Mouse (Mus musculus): ENCODE data around the gene Tbc1d2b. TPM values are rescaled to one million over a fixed set of nuclear protein-coding genes. Genes with fewer than 3 reads are reported as not detected.

The Tbc1d2b gene
- polyA plus RNA-seq, 1 experiment from 2014 or later = 4.3 TPM

DNA sequence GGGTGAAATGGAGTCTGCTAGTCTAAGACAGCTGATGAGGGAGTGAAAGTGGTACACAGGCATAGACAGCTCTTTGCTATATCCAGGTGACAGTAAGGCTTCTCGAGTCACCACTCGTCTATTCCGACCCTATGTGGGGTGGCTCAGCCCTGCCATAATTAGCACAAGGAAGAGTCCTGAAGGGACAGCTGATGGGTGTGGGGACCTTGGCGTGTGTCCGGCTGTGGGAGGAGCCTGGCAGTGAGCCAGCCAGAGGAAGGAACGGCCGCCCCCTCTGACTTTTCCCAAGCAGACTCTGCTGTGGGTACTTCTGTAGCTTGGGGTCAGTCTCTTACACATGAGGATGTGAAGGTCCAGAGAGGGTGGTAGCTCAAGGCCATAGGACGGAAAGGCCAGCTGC lies 86.5 kb downstream of the Tbc1d2b start:
- ATAC-seq (no peak), DNase-seq (ENCODE audit: low spot score) (no peak)
- peaks cover 56% of the 10 kb centered on the region for H3K36me3 ChIP-seq (ENCODE audit: control insufficient read depth, insufficient read depth, low read length)
- no peak overlapping the region for H3K27ac ChIP-seq (ENCODE audit: low read depth, low read length)
- H3K4me2 ChIP-seq (ENCODE audit: low read length) = no peak overlapping the region
- no peak overlapping the region for H3K4me3 ChIP-seq (ENCODE audit: low read depth, low read length)
- no peaks in the 10 kb centered on the region for H3K4me1 ChIP-seq (ENCODE audit: control insufficient read depth, insufficient read depth, low read length)
- 64% methylated on average over 8 of the region's 8 CpGs for WGBS
- no peaks in the 10 kb centered on the region for H3K27me3 ChIP-seq (replicated peaks; ENCODE audit: control insufficient read depth, insufficient read depth, low read length)
- H3K9ac ChIP-seq (ENCODE audit: low read length) = no peak overlapping the region
- H3K9me3 ChIP-seq (replicated peaks; ENCODE audit: control insufficient read depth, low read length) = no peaks in the 10 kb centered on the region

- no peak overlapping the region for H3K9ac ChIP-seq (ENCODE audit: low read length)
- H3K4me3 ChIP-seq (ENCODE audit: low read depth, low read length) = no peak overlapping the region
- H3K27ac ChIP-seq (ENCODE audit: low read depth, low read length) = no peak overlapping the region
- no peak overlapping the region for H3K4me2 ChIP-seq (ENCODE audit: low read length)
- no peaks in the 10 kb centered on the region for H3K27me3 ChIP-seq (replicated peaks; ENCODE audit: control insufficient read depth, insufficient read depth, low read length)
- no peak for DNase-seq (ENCODE audit: low spot score)
- H3K4me1 ChIP-seq (ENCODE audit: control insufficient read depth, insufficient read depth, low read length) = no peaks in the 10 kb centered on the region
- no peaks in the 10 kb centered on the region for H3K9me3 ChIP-seq (replicated peaks; ENCODE audit: control insufficient read depth, low read length)
- 81% methylated on average over 3 of the region's 3 CpGs for WGBS
- no peak for ATAC-seq
- peaks cover 56% of the 10 kb centered on the region for H3K36me3 ChIP-seq (ENCODE audit: control insufficient read depth, insufficient read depth, low read length)
These were observed 87.1 kb downstream of the Tbc1d2b start for GRCm38 (mm10) chr9:90183550-90183949.

DNA sequence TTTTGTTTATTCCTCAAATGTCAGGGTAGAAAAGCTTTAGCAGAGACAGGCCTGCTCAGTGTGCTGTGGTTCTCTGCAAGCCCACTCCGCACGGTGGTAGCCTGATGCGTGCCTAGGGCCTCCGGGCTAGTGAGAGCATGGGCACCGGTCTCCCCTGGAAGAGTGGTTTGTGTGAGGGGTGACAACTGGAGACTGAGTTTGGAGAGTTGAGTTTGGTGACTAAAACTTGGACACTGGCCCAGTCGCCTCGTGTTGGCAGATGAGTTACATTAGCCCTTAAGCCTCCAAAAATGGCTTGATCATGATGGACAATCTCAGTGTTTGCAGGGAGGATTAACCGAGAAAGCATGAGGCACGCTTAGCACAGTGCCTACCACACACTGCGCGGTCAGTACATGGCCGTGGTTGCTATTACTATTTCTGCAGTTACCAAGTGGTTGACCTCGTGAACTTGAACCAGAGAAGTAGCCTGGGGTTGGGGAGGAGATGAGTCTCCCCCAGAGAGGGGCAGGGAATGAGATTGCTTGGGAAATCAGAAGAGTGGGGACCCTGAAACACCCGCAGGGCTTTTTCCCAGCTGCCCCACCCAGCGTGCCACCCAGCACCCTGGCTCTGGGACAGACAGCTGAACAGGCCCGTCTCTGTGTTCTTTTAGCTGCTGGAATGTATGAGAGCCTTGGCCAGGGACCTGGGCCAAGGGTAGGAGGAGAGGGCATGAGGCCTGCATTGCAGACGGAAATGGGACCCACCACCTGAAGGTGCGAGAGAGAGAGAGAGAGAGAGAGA lies 87.8 kb downstream of the Tbc1d2b start:
- H3K9ac ChIP-seq (ENCODE audit: low read length) = no peak overlapping the region
- H3K27me3 ChIP-seq (replicated peaks; ENCODE audit: control insufficient read depth, insufficient read depth, low read length) = no peaks in the 10 kb centered on the region
- no peaks in the 10 kb centered on the region for H3K9me3 ChIP-seq (replicated peaks; ENCODE audit: control insufficient read depth, low read length)
- H3K27ac ChIP-seq (ENCODE audit: low read depth, low read length) = no peak overlapping the region
- DNase-seq (ENCODE audit: low spot score) = no peak
- 88% methylated on average over 18 of the region's 18 CpGs for WGBS
- peaks cover 59% of the 10 kb centered on the region for H3K36me3 ChIP-seq (ENCODE audit: control insufficient read depth, insufficient read depth, low read length)
- no peak for ATAC-seq
- no peak overlapping the region for H3K4me2 ChIP-seq (ENCODE audit: low read length)
- H3K4me1 ChIP-seq (ENCODE audit: control insufficient read depth, insufficient read depth, low read length) = no peaks in the 10 kb centered on the region
- no peak overlapping the region for H3K4me3 ChIP-seq (ENCODE audit: low read depth, low read length)

DNA sequence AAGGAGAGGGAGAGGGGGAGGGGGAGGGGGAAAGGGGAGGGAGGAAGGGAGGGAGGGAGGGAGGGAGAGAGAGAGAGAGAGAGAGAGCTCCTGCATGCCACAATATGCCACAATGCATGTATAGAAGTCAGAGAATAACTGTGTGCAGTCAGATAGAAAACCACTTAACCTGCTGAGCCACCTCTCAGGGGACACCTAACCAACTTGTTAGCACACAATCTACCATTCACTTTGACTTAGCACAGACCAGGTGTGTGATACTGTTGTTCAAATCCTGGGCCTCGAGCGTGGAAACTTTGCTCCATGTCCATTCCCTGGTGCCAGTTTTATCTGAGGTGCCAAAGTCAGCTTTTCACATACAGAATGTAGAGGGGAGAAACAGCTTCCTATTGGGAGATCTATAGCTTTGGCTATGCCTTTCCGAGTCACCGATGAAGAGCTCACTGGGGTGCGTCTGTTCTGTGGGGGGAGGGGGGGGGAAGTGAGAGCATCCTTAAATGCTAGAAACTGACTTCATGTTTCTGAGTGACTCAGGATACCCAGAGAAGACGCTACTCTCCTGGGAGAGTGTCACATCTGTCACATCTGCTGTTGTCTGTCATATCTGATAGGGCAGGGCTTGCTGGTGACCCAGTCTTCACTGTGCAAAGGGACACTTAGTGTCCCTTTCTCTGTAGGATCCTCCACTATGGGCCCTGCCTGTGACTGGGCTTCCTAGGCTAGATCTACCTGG lies 88.8 kb downstream of the Tbc1d2b start:
- peaks cover 57% of the 10 kb centered on the region for H3K36me3 ChIP-seq (ENCODE audit: control insufficient read depth, insufficient read depth, low read length)
- H3K27ac ChIP-seq (ENCODE audit: low read depth, low read length) = no peak overlapping the region
- H3K4me1 ChIP-seq (ENCODE audit: control insufficient read depth, insufficient read depth, low read length) = no peaks in the 10 kb centered on the region
- no peak overlapping the region for H3K4me2 ChIP-seq (ENCODE audit: low read length)
- no peaks in the 10 kb centered on the region for H3K9me3 ChIP-seq (replicated peaks; ENCODE audit: control insufficient read depth, low read length)
- 84% methylated on average over 6 of the region's 6 CpGs for WGBS
- no peak for DNase-seq (ENCODE audit: low spot score)
- no peak for ATAC-seq
- no peak overlapping the region for H3K9ac ChIP-seq (ENCODE audit: low read length)
- no peak overlapping the region for H3K4me3 ChIP-seq (ENCODE audit: low read depth, low read length)
- no peaks in the 10 kb centered on the region for H3K27me3 ChIP-seq (replicated peaks; ENCODE audit: control insufficient read depth, insufficient read depth, low read length)

GRCm38 (mm10) chr9:90179409-90179808 lies 91.2 kb downstream of the Tbc1d2b start:
- DNase-seq (ENCODE audit: low spot score) = no peak
- no peak overlapping the region for H3K9ac ChIP-seq (ENCODE audit: low read length)
- no peak overlapping the region for H3K4me2 ChIP-seq (ENCODE audit: low read length)
- H3K27ac ChIP-seq (ENCODE audit: low read depth, low read length) = no peak overlapping the region
- no peak for ATAC-seq
- H3K36me3 ChIP-seq (ENCODE audit: control insufficient read depth, insufficient read depth, low read length) = peaks cover 61% of the 10 kb centered on the region
- H3K4me3 ChIP-seq (ENCODE audit: low read depth, low read length) = no peak overlapping the region
- no peaks in the 10 kb centered on the region for H3K9me3 ChIP-seq (replicated peaks; ENCODE audit: control insufficient read depth, low read length)
- no peaks in the 10 kb centered on the region for H3K4me1 ChIP-seq (ENCODE audit: control insufficient read depth, insufficient read depth, low read length)
- 86% methylated on average over 5 of the region's 5 CpGs for WGBS
- no peaks in the 10 kb centered on the region for H3K27me3 ChIP-seq (replicated peaks; ENCODE audit: control insufficient read depth, insufficient read depth, low read length)

GRCm38 (mm10) chr9:90173330-90173729 lies 97.3 kb downstream of the Tbc1d2b start:
- no peak overlapping the region for H3K9ac ChIP-seq (ENCODE audit: low read length)
- H3K27ac ChIP-seq (ENCODE audit: low read depth, low read length) = no peak overlapping the region
- 87% methylated on average over 3 of the region's 3 CpGs for WGBS
- no peak overlapping the region for H3K4me3 ChIP-seq (ENCODE audit: low read depth, low read length)
- ATAC-seq (no peak), DNase-seq (ENCODE audit: low spot score) (no peak)
- H3K36me3 ChIP-seq (ENCODE audit: control insufficient read depth, insufficient read depth, low read length) = peaks cover 66% of the 10 kb centered on the region
- H3K4me2 ChIP-seq (ENCODE audit: low read length) = no peak overlapping the region
- no peaks in the 10 kb centered on the region for H3K27me3 ChIP-seq (replicated peaks; ENCODE audit: control insufficient read depth, insufficient read depth, low read length)
- H3K9me3 ChIP-seq (replicated peaks; ENCODE audit: control insufficient read depth, low read length) = no peaks in the 10 kb centered on the region
- H3K4me1 ChIP-seq (ENCODE audit: control insufficient read depth, insufficient read depth, low read length) = no peaks in the 10 kb centered on the region

DNA sequence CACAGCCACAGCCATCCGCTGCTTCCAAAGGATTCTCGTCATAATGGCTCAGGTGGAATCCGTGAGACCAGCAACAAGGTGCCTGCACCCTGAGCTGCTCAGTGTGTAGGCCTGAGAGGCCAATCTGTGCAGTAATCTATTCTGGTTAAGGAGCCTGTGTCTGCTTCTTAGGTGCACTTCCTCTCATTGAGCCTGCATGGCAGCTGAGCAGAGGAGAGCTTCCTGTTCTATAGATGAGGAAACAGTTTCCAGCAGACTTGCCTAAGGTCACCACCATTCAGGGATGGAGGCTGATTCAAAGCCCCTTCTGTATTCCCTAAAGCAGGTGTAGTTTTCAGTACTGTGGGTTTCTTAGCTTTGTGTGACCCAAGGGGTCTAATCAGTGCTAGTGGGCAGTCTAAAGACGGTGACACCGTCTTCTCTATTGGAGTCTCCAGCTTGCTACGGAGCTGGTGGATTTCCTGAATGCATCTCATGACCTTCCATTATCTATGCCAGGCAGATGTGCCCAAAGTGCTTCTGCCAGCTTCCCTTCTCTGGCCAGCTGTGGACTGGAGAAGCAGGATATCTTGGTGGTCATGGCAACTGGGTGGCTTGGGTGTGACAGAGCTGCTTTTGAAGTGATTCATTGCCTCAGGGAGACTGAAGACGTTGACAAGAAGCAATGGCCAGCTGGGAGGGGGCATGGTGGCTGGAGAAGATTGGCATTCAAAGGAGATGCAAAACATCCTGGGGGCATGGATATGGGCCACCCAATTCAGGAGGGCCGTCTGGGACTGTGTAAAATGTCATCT lies 97.9 kb downstream of the Tbc1d2b start:
- H3K4me1 ChIP-seq (ENCODE audit: control insufficient read depth, insufficient read depth, low read length) = no peaks in the 10 kb centered on the region
- no peak overlapping the region for H3K4me2 ChIP-seq (ENCODE audit: low read length)
- ATAC-seq (no peak), DNase-seq (ENCODE audit: low spot score) (no peak)
- no peaks in the 10 kb centered on the region for H3K27me3 ChIP-seq (replicated peaks; ENCODE audit: control insufficient read depth, insufficient read depth, low read length)
- H3K9me3 ChIP-seq (replicated peaks; ENCODE audit: control insufficient read depth, low read length) = no peaks in the 10 kb centered on the region
- no peak overlapping the region for H3K4me3 ChIP-seq (ENCODE audit: low read depth, low read length)
- H3K36me3 ChIP-seq (ENCODE audit: control insufficient read depth, insufficient read depth, low read length) = peaks cover 60% of the 10 kb centered on the region
- H3K27ac ChIP-seq (ENCODE audit: low read depth, low read length) = no peak overlapping the region
- H3K9ac ChIP-seq (ENCODE audit: low read length) = no peak overlapping the region
- WGBS = 85% methylated on average over 8 of the region's 8 CpGs

DNA sequence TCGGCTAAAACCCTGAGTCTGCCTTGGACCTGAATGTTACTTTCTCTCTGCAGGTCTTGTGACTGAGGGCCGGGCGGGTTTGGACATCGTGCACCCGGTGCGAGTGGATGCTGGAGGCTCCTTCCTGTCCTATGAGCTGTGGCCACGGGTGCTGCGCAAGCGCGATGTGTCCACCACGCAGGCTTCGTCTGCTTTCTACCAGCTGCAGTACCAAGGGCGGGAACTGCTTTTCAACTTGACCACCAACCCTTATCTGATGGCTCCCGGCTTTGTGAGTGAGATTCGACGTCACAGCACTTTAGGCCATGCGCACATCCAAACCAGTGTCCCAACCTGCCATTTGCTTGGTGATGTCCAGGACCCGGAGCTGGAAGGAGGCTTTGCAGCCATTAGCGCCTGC lies 99.2 kb downstream of the Tbc1d2b start:
- no peak for ATAC-seq
- H3K36me3 ChIP-seq (ENCODE audit: control insufficient read depth, insufficient read depth, low read length) = peaks cover 51% of the 10 kb centered on the region
- H3K27me3 ChIP-seq (replicated peaks; ENCODE audit: control insufficient read depth, insufficient read depth, low read length) = no peaks in the 10 kb centered on the region
- H3K9me3 ChIP-seq (replicated peaks; ENCODE audit: control insufficient read depth, low read length) = no peaks in the 10 kb centered on the region
- H3K27ac ChIP-seq (ENCODE audit: low read depth, low read length) = no peak overlapping the region
- no peaks in the 10 kb centered on the region for H3K4me1 ChIP-seq (ENCODE audit: control insufficient read depth, insufficient read depth, low read length)
- no peak overlapping the region for H3K4me3 ChIP-seq (ENCODE audit: low read depth, low read length)
- 96% methylated on average over 19 of the region's 19 CpGs for WGBS
- DNase-seq (ENCODE audit: low spot score) = no peak
- H3K4me2 ChIP-seq (ENCODE audit: low read length) = no peak overlapping the region
- no peak overlapping the region for H3K9ac ChIP-seq (ENCODE audit: low read length)
